Mouse (Mus musculus): ENCODE measurements around the gene Adamts9. TPM values are rescaled to one million over a fixed set of nuclear protein-coding genes. Genes with fewer than 3 reads are reported as not detected.

Gene Adamts9
- polyA plus RNA-seq, 1 experiment from 2014 or later: 3.8 TPM

GRCm38 (mm10) chr6:92910611-92911010 is 32.7 kb downstream of the Adamts9 start:
- no peak for DNase-seq (ENCODE audit: low spot score)
- Histone ChIP-seq H3K27me3 (replicated peaks; ENCODE audit: low read depth, poor library complexity, severe bottlenecking) (no peaks in the 10 kb centered on the region), H3K4me1 (peaks cover 24% of the 10 kb centered on the region), H3K4me3 (no peak overlapping the region), H3K36me3 (replicated peaks) (peaks cover 19% of the 10 kb centered on the region; the same call in 1 of the 2 replicates), H3K9me3 (no peaks in the 10 kb centered on the region), H3K27ac (replicated peaks) (no peak overlapping the region)
- 57% methylated on average over 3 of the region's 3 CpGs for WGBS

- DNase-seq (ENCODE audit: low spot score): no peak
- no peaks in the 10 kb centered on the region for H3K9me3 ChIP-seq
- H3K4me1 ChIP-seq: peaks cover 37% of the 10 kb centered on the region
- 47% methylated on average over 8 of the region's 8 CpGs for WGBS
- H3K27me3 ChIP-seq (replicated peaks; ENCODE audit: low read depth, poor library complexity, severe bottlenecking): no peaks in the 10 kb centered on the region
- H3K36me3 ChIP-seq (replicated peaks): peaks cover 22% of the 10 kb centered on the region; the same call in 1 of the 2 replicates
- H3K27ac ChIP-seq (replicated peaks): no peak overlapping the region
- H3K4me3 ChIP-seq: no peak overlapping the region
Observed at GRCm38 (mm10) chr6:92909361-92909760, 33.9 kb downstream of the Adamts9 start.

GRCm38 (mm10) chr6:92905922-92906321 is 37.4 kb downstream of the Adamts9 start:
- H3K27me3 ChIP-seq (replicated peaks; ENCODE audit: low read depth, poor library complexity, severe bottlenecking): no peaks in the 10 kb centered on the region
- no peak overlapping the region for H3K27ac ChIP-seq (replicated peaks)
- no peaks in the 10 kb centered on the region for H3K9me3 ChIP-seq
- H3K4me1 ChIP-seq: peaks cover 45% of the 10 kb centered on the region
- no peak overlapping the region for H3K4me3 ChIP-seq
- H3K36me3 ChIP-seq (replicated peaks): peaks cover 39% of the 10 kb centered on the region
- DNase-seq (ENCODE audit: low spot score): peak; percentile 69
- WGBS: 11% methylated on average over 5 of the region's 5 CpGs

- DNase-seq (ENCODE audit: low spot score): no peak
- Histone ChIP-seq H3K27ac (replicated peaks) (no peak overlapping the region), H3K9me3 (no peaks in the 10 kb centered on the region), H3K27me3 (replicated peaks; ENCODE audit: low read depth, poor library complexity, severe bottlenecking) (no peaks in the 10 kb centered on the region), H3K4me3 (no peak overlapping the region), H3K36me3 (replicated peaks) (peaks cover 40% of the 10 kb centered on the region), H3K4me1 (peaks cover 41% of the 10 kb centered on the region)
- WGBS: 54% methylated on average over 2 of the region's 2 CpGs
Observed at GRCm38 (mm10) chr6:92904491-92904890, 38.8 kb downstream of the Adamts9 start.

GRCm38 (mm10) chr6:92904037-92904436 is 39.3 kb downstream of the Adamts9 start:
- Histone ChIP-seq H3K9me3 (no peaks in the 10 kb centered on the region), H3K4me3 (no peak overlapping the region), H3K36me3 (replicated peaks) (peaks cover 41% of the 10 kb centered on the region), H3K4me1 (peaks cover 36% of the 10 kb centered on the region), H3K27ac (replicated peaks) (no peak overlapping the region), H3K27me3 (replicated peaks; ENCODE audit: low read depth, poor library complexity, severe bottlenecking) (no peaks in the 10 kb centered on the region)
- 51% methylated on average over 1 of the region's 1 CpGs for WGBS
- DNase-seq (ENCODE audit: low spot score): no peak

GRCm38 (mm10) chr6:92891535-92891934 is 51.8 kb downstream of the Adamts9 start:
- Histone ChIP-seq H3K9me3 (no peaks in the 10 kb centered on the region), H3K27ac (replicated peaks) (no peak overlapping the region; the same call in 1 of the 2 replicates), H3K4me3 (no peak overlapping the region), H3K4me1 (peaks cover 19% of the 10 kb centered on the region), H3K36me3 (replicated peaks) (peaks cover 58% of the 10 kb centered on the region), H3K27me3 (replicated peaks; ENCODE audit: low read depth, poor library complexity, severe bottlenecking) (no peaks in the 10 kb centered on the region)
- 45% methylated on average over 1 of the region's 1 CpGs for WGBS
- peak; percentile 24 for DNase-seq (ENCODE audit: low spot score)

GRCm38 (mm10) chr6:92883131-92883900 is 60.0 kb downstream of the Adamts9 start:
- Histone ChIP-seq H3K9me3 (no peaks in the 10 kb centered on the region), H3K27me3 (replicated peaks; ENCODE audit: low read depth, poor library complexity, severe bottlenecking) (no peaks in the 10 kb centered on the region; the same call in 1 of the 2 replicates), H3K4me3 (no peak overlapping the region), H3K4me1 (peaks cover 15% of the 10 kb centered on the region), H3K27ac (replicated peaks) (peak overlapping the region; percentile 55; the same call in 1 of the 2 replicates), H3K36me3 (replicated peaks) (peaks cover 56% of the 10 kb centered on the region)
- peak; percentile 26 for DNase-seq (ENCODE audit: low spot score)
- 26% methylated on average over 9 of the region's 9 CpGs for WGBS

- Histone ChIP-seq H3K4me1 (peaks cover 15% of the 10 kb centered on the region), H3K27ac (replicated peaks) (no peak overlapping the region), H3K36me3 (replicated peaks) (peaks cover 60% of the 10 kb centered on the region), H3K9me3 (no peaks in the 10 kb centered on the region), H3K4me3 (no peak overlapping the region), H3K27me3 (replicated peaks; ENCODE audit: low read depth, poor library complexity, severe bottlenecking) (no peaks in the 10 kb centered on the region; the same call in 1 of the 2 replicates)
- no peak for DNase-seq (ENCODE audit: low spot score)
- 78% methylated on average over 5 of the region's 5 CpGs for WGBS
Observed at GRCm38 (mm10) chr6:92882446-92882845, 60.8 kb downstream of the Adamts9 start.

GRCm38 (mm10) chr6:92879700-92880265 is 63.5 kb downstream of the Adamts9 start:
- WGBS: 84% methylated on average over 14 of the region's 14 CpGs
- H3K9me3 ChIP-seq: no peaks in the 10 kb centered on the region

GRCm38 (mm10) chr6:92878771-92879170 is 64.5 kb downstream of the Adamts9 start:
- Histone ChIP-seq H3K27ac (replicated peaks) (no peak overlapping the region), H3K36me3 (replicated peaks) (peaks cover 46% of the 10 kb centered on the region), H3K4me1 (peaks cover 14% of the 10 kb centered on the region), H3K27me3 (replicated peaks; ENCODE audit: low read depth, poor library complexity, severe bottlenecking) (no peaks in the 10 kb centered on the region), H3K4me3 (no peak overlapping the region), H3K9me3 (no peaks in the 10 kb centered on the region)
- 93% methylated on average over 5 of the region's 5 CpGs for WGBS
- no peak for DNase-seq (ENCODE audit: low spot score)

More at GRCm38 (mm10) chr6:92879700-92880265, 63.5 kb downstream of the Adamts9 start:
- no peak overlapping the region for H3K4me3 ChIP-seq
- H3K4me1 ChIP-seq: peaks cover 15% of the 10 kb centered on the region
- peaks cover 48% of the 10 kb centered on the region for H3K36me3 ChIP-seq (replicated peaks)
- no peak overlapping the region for H3K27ac ChIP-seq (replicated peaks)
- DNase-seq (ENCODE audit: low spot score): no peak
- no peaks in the 10 kb centered on the region; the same call in 1 of the 2 replicates for H3K27me3 ChIP-seq (replicated peaks; ENCODE audit: low read depth, poor library complexity, severe bottlenecking)

GRCm38 (mm10) chr6:92877236-92877635 is 66.1 kb downstream of the Adamts9 start:
- DNase-seq (ENCODE audit: low spot score): no peak
- Histone ChIP-seq H3K9me3 (no peaks in the 10 kb centered on the region), H3K27me3 (replicated peaks; ENCODE audit: low read depth, poor library complexity, severe bottlenecking) (no peaks in the 10 kb centered on the region)

GRCm38 (mm10) chr6:92876121-92876520 is 67.2 kb downstream of the Adamts9 start:
- no peak for DNase-seq (ENCODE audit: low spot score)
- Histone ChIP-seq H3K36me3 (replicated peaks) (peaks cover 60% of the 10 kb centered on the region), H3K9me3 (no peaks in the 10 kb centered on the region), H3K27ac (replicated peaks) (no peak overlapping the region), H3K4me1 (no peaks in the 10 kb centered on the region), H3K27me3 (replicated peaks; ENCODE audit: low read depth, poor library complexity, severe bottlenecking) (no peaks in the 10 kb centered on the region), H3K4me3 (no peak overlapping the region)
- WGBS: 86% methylated on average over 5 of the region's 5 CpGs

More at GRCm38 (mm10) chr6:92877236-92877635, 66.1 kb downstream of the Adamts9 start:
- H3K27ac ChIP-seq (replicated peaks): no peak overlapping the region
- 97% methylated on average over 4 of the region's 4 CpGs for WGBS
- no peak overlapping the region for H3K4me3 ChIP-seq
- H3K4me1 ChIP-seq: no peaks in the 10 kb centered on the region
- peaks cover 54% of the 10 kb centered on the region for H3K36me3 ChIP-seq (replicated peaks)

- H3K4me3 ChIP-seq: no peak overlapping the region
- H3K36me3 ChIP-seq (replicated peaks): peaks cover 56% of the 10 kb centered on the region
Observed at GRCm38 (mm10) chr6:92875340-92875739, 68.0 kb downstream of the Adamts9 start.

More at GRCm38 (mm10) chr6:92875340-92875739, 68.0 kb downstream of the Adamts9 start:
- Histone ChIP-seq H3K27me3 (replicated peaks; ENCODE audit: low read depth, poor library complexity, severe bottlenecking) (no peaks in the 10 kb centered on the region), H3K27ac (replicated peaks) (no peak overlapping the region), H3K9me3 (no peaks in the 10 kb centered on the region), H3K4me1 (no peaks in the 10 kb centered on the region; the same call in 1 of the 2 replicates)
- no peak for DNase-seq (ENCODE audit: low spot score)
- 95% methylated on average over 2 of the region's 2 CpGs for WGBS

Data from embryonic facial prominence, embryonic 10.5 days (tissue).